Mouse (Mus musculus): Measurements from ENCODE around the gene Myo5c. TPM values are rescaled to one million over a fixed set of nuclear protein-coding genes. Genes with fewer than 3 reads are reported as not detected.

The Myo5c gene
- polyA plus RNA-seq, 1 experiment from 2014 or later, result 5.5 TPM

Other genes with a start within 250 kb of the Myo5c start
- gene Arpp19, start 194.4 kb upstream of the Myo5c start, polyA plus RNA-seq (2015; fragmentation: Nextera tagmentation; extraction: Ambion mirVana), result 267 and 317 TPM in 2 replicates
- 7.6 and 7.9 TPM in 2 replicates for gene Myo5a, start 161.0 kb upstream of the Myo5c start, polyA plus RNA-seq (2015; fragmentation: Nextera tagmentation; extraction: Ambion mirVana)
- gene Gnb5, start 74.3 kb downstream of the Myo5c start, polyA plus RNA-seq (2015; fragmentation: Nextera tagmentation; extraction: Ambion mirVana), result 18.5 and 20.3 TPM in 2 replicates
- not detected in 2 replicates for gene Bcl2l10, start 115.7 kb downstream of the Myo5c start, polyA plus RNA-seq (2015; fragmentation: Nextera tagmentation; extraction: Ambion mirVana)
- 47.2 and 55.5 TPM in 2 replicates for gene Mapk6, start 178.0 kb downstream of the Myo5c start, polyA plus RNA-seq (2015; fragmentation: Nextera tagmentation; extraction: Ambion mirVana)
- gene Leo1, start 209.5 kb downstream of the Myo5c start, polyA plus RNA-seq (2015; fragmentation: Nextera tagmentation; extraction: Ambion mirVana), result 32.5 and 35.2 TPM in 2 replicates

All from intestine, embryonic 15.5 days (tissue).